Mouse (Mus musculus) thymus, adult 2 months (tissue): ENCODE measurements around the gene Kantr. TPM values are rescaled to one million over a fixed set of nuclear protein-coding genes. Genes with fewer than 3 reads are reported as not detected.
"Not testable (repeated sequence)": the region's sequence is repeated elsewhere in the genome, so short reads cannot be mapped to it uniquely, and the experiment has no call there.

Experiments
- DNase-seq: peaks from one replicate; pipeline ENCODE4 v3.0.0; 2021
- H3K27ac ChIP-seq: fragments of 200-500 bp; 2 replicates; pipeline ENCODE4 v1.5.1; 2012; ENCODE audit warnings: low read length, control low read depth; ENCODE audit not compliant: control insufficient read depth, insufficient read depth
- H3K27me3 ChIP-seq: fragments of 200-500 bp; 2 replicates; pipeline ENCODE4 v1.6.1; 2012; ENCODE audit warnings: mild to moderate bottlenecking, low read length, moderate library complexity, mixed read lengths; ENCODE audit not compliant: control insufficient read depth, insufficient read depth
- H3K36me3 ChIP-seq: fragments of 200-500 bp; 2 replicates; pipeline ENCODE4 v1.6.1; 2012; ENCODE audit warnings: mild to moderate bottlenecking, low read length, moderate library complexity; ENCODE audit not compliant: control insufficient read depth, insufficient read depth
- H3K4me1 ChIP-seq: fragments of 200-500 bp; replicated peaks from 2 replicates; pipeline ENCODE4 v1.6.1; 2012; ENCODE audit warnings: low read length; ENCODE audit not compliant: control insufficient read depth, insufficient read depth
- H3K4me3 ChIP-seq: fragments of 200-500 bp; 2 replicates; pipeline ENCODE4 v1.5.1; 2012; ENCODE audit warnings: mild to moderate bottlenecking, low read length, control low read depth, moderate library complexity; ENCODE audit not compliant: control insufficient read depth, insufficient read depth
- CTCF ChIP-seq: fragments of 200-500 bp; IDR thresholded peaks from 2 replicates; pipeline ENCODE4 v1.5.1; 2012; ENCODE audit warnings: mild to moderate bottlenecking, control low read depth, low read length, moderate library complexity, borderline replicate concordance; ENCODE audit not compliant: control insufficient read depth, poor library complexity, insufficient read depth; ENCODE audit errors: extremely low read depth
- POLR2A ChIP-seq: fragments of 200-500 bp; IDR thresholded peaks from 2 replicates; pipeline ENCODE4 v1.6.1; 2012; ENCODE audit warnings: mild to moderate bottlenecking, low read length, control low read depth, moderate library complexity; ENCODE audit not compliant: control insufficient read depth, poor library complexity, insufficient read depth; ENCODE audit errors: extremely low read depth
- WGBS: fragments of 180-500 bp; shearing (Covaris S2); methylation state at CpG from one replicate; pipeline ENCODE4 v1.1.7; 2018; 5-methylcytosine and 5-hydroxymethylcytosine counted together
- polyA plus RNA-seq: library from polyadenylated mRNA; depleted of rRNA; stranded (reverse); fragments of >200 nt; gene quantifications from 2 replicates; pipeline ENCODE4 v1.2.3, GENCODE M21; 2012

Gene Kantr
- polyA plus RNA-seq, 1 experiment: 10.3 TPM

- Histone ChIP-seq H3K27me3 (no peaks in the 10 kb centered on the region), H3K4me1 (no peaks in the 10 kb centered on the region), H3K36me3 (no peaks in the 10 kb centered on the region), H3K27ac (no peak overlapping the region), H3K4me3 (no peak overlapping the region)
- no peak for DNase-seq
- no peak for TF ChIP-seq POLR2A
- no peak for TF ChIP-seq CTCF
- 22% methylated on average over 8 of the region's 8 CpGs for WGBS
Observed at GRCm38 (mm10) chrX:152327689-152328052, 376 bp upstream of the Kantr start.

DNA sequence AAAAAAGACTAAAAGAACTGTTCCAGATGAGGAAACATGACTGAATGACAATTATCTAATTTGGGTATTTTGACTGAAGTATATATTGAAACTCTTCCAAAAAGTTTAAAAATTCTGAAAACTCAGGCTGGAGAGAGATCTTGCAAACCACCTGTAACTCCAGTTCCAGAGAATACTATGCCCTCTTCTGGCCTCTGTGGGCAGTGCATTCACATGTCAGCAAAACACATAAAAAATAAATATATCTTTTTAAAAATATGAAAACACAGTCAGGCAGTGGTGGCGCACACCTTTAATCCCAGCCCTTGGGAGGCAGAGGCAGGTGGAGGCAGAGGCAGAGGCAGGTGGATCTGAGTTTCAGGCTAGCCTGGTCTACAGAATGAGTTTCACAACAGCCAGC lies 3.7 kb downstream of the Kantr start:
- no peaks in the 10 kb centered on the region for H3K36me3 ChIP-seq
- no peaks in the 10 kb centered on the region for H3K4me1 ChIP-seq
- WGBS: 94% methylated on average over 1 of the region's 1 CpGs
- H3K4me3 ChIP-seq: no peak overlapping the region
- DNase-seq: peak; percentile 10
- TF ChIP-seq CTCF: no peak
- H3K27ac ChIP-seq: no peak overlapping the region
- H3K27me3 ChIP-seq: no peaks in the 10 kb centered on the region

DNA sequence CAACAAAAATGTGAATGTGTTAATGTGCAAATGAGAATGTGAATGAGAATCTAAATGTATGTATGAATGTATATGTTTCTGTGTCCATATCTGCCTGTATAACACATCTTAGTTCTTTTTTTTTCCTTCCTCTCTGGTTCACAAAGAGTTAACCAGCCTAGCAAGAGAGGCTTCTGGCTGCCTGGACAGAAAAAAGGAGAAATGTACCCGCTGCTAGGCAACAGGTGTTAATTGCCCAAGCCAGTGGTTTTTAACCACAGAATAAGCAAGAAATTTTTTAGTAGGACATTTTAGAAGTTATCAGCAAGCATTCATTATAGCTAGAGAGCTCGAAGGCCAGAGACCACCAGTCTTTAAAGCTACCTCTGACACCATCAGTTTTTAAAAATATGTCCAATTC lies 4.5 kb downstream of the Kantr start:
- 5% methylated on average over 2 of the region's 2 CpGs for WGBS

DNA sequence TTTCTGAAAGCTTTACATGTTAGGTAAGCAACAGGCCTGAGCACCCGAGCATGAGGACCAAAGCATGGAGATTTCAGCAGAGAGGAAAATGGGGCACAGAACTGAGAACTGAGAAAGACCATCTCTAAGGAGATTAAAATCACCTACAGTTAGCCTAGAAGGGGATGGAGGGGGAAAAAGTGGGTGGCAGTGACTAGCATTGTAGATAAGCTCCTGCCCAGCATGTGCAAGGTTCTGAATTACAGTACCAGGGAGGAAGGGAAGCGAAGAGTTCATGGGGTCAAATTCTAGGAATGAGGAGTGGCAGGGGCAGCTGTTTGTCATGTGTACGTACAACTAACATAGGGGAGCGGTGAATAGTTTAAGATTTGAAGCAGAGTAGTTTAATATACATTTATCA lies 6.8 kb downstream of the Kantr start:
- Histone ChIP-seq H3K4me3 (no peak overlapping the region), H3K27ac (no peak overlapping the region), H3K36me3 (no peaks in the 10 kb centered on the region), H3K27me3 (no peaks in the 10 kb centered on the region), H3K4me1 (no peaks in the 10 kb centered on the region)
- no peak for DNase-seq
- 98% methylated on average over 4 of the region's 4 CpGs for WGBS
- TF ChIP-seq CTCF (no peak), POLR2A (no peak)

More for the DNA sequence above, 4.5 kb downstream of the Kantr start:
- Histone ChIP-seq H3K27ac (no peak overlapping the region), H3K4me3 (no peak overlapping the region), H3K4me1 (no peaks in the 10 kb centered on the region), H3K36me3 (no peaks in the 10 kb centered on the region), H3K27me3 (no peaks in the 10 kb centered on the region)
- TF ChIP-seq CTCF: no peak
- TF ChIP-seq POLR2A: no peak
- no peak for DNase-seq

DNA sequence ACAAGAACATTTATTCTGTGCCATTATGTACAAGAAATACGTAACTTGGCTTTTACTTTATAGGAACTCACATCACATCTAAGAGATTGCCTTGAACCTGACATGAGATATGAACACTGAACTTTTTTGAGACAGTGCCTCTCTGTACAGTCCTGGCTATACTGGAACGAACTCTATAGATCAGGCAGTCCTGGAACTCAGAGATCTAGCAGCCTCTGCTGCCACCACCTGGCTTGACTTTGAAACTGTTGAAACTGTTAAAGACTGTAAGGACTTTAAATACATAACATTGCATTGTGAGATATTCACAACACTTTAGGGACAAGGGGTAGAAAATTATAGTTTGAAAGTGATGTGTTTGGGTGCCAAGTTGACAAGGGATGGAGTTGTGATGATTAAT lies 19.4 kb downstream of the Kantr start:
- Histone ChIP-seq H3K4me3 (no peak overlapping the region), H3K27me3 (no peaks in the 10 kb centered on the region), H3K4me1 (no peaks in the 10 kb centered on the region), H3K27ac (no peak overlapping the region), H3K36me3 (no peaks in the 10 kb centered on the region)
- TF ChIP-seq CTCF: no peak
- no peak for TF ChIP-seq POLR2A
- WGBS: 72% methylated on average over 2 of the region's 2 CpGs
- peak; percentile 23 for DNase-seq

DNA sequence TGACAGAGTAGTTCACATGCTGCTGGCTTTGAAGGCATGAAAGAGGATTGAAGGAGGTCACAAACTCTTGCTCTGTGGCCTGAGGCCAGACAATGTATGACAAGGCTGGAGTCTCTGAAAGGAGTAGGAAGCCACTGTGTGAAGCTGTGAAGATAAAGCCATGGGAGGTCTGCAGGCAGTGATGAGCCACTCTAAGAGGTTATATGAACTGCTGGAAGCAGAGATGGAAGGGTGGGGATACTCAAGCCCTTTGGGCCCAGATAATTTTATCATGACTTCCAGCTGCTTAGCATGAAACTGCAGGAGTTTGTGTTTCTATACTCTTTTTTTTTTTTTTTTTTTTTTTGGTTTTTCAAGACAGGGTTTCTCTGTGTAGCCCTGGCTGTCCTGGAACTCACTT lies 19.9 kb downstream of the Kantr start:
- H3K27ac ChIP-seq: no peak overlapping the region
- TF ChIP-seq CTCF: no peak
- TF ChIP-seq POLR2A: no peak
- no peaks in the 10 kb centered on the region for H3K27me3 ChIP-seq
- DNase-seq: no peak
- no peaks in the 10 kb centered on the region for H3K36me3 ChIP-seq
- no peak overlapping the region for H3K4me3 ChIP-seq
- no peaks in the 10 kb centered on the region for H3K4me1 ChIP-seq

DNA sequence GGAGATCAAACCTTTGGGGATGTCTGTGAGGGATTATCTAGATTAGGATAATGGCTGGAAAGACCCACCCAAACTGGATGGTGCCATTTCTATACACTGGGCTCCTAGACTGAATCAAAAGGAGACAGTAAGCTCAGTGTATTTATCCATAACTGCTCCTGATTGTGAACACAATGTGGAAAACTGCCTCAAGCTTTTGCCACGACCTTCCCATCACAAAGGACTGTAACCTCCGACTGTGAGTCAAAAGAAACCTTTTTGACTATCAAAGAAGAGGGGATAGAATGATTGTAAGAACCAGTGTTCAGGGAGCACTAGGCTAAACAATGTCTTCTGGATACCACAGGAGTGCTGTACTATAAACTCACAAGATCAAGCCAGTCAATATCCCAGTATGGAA lies 21.1 kb downstream of the Kantr start:
- no peak overlapping the region for H3K4me3 ChIP-seq
- 89% methylated on average over 2 of the region's 2 CpGs for WGBS
- H3K27me3 ChIP-seq: no peaks in the 10 kb centered on the region
- DNase-seq: no peak
- TF ChIP-seq POLR2A (no peak), CTCF (no peak)
- no peaks in the 10 kb centered on the region for H3K36me3 ChIP-seq
- H3K4me1 ChIP-seq: no peaks in the 10 kb centered on the region
- no peak overlapping the region for H3K27ac ChIP-seq

DNA sequence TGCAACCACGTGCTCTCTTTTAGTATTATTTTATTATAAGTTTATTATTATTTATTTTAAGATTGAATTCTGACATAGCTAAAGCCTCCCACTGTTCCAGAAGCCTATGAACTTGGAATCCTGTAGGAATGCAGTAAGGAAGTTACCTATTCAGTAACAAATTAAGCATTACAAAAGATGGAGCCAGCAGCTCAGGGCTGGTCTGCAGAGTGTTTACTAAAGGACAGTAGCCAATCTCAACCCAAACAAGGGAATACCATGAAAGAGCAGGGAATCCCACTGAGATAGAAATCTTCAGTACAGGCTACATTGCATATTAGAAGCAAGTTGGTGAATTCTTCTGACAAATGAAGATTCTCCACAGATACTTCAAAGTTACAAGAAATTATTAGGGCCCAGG lies 40.3 kb downstream of the Kantr start:
- WGBS: 88% methylated on average over 1 of the region's 1 CpGs
- H3K36me3 ChIP-seq: not testable (repeated sequence)

More for the DNA sequence above, 40.3 kb downstream of the Kantr start:
- not testable (repeated sequence) for H3K4me3 ChIP-seq, DNase-seq, H3K4me1 ChIP-seq, H3K27ac ChIP-seq, H3K27me3 ChIP-seq
